Mouse (Mus musculus): ENCODE measurements around the gene Fstl3.
"Not testable (repeated sequence)": the region's sequence is repeated elsewhere in the genome, so short reads cannot be mapped to it uniquely, and the experiment has no call there.

Fstl3 gene

GRCm38 (mm10) chr10:79777103-79777531 lies at the start of gene Fstl3:
Gene Fstl3 (plus strand): TSS chr10:79777272.
- DNase-seq, result no peak

- no peak for DNase-seq
Observed at GRCm38 (mm10) chr10:79728323-79729249, 48.5 kb upstream of the Fstl3 start.

- DNase-seq, result no peak
Observed at GRCm38 (mm10) chr10:79729357-79729965, 47.6 kb upstream of the Fstl3 start.

GRCm38 (mm10) chr10:79732500-79732899 lies 44.6 kb upstream of the Fstl3 start:
- peak; percentile 56 for DNase-seq

GRCm38 (mm10) chr10:79733847-79734246 lies 43.2 kb upstream of the Fstl3 start:
- DNase-seq, result no peak

- no peak for DNase-seq
Observed at GRCm38 (mm10) chr10:79735361-79735760, 41.7 kb upstream of the Fstl3 start.

GRCm38 (mm10) chr10:79736706-79737105 lies 40.4 kb upstream of the Fstl3 start:
- peak; percentile 28 for DNase-seq

GRCm38 (mm10) chr10:79738259-79738658 lies 38.8 kb upstream of the Fstl3 start:
- no peak for DNase-seq

- DNase-seq, result no peak
Observed at GRCm38 (mm10) chr10:79739234-79739633, 37.8 kb upstream of the Fstl3 start.

GRCm38 (mm10) chr10:79740863-79741262 lies 36.2 kb upstream of the Fstl3 start:
- no peak for DNase-seq

GRCm38 (mm10) chr10:79743161-79743560 lies 33.9 kb upstream of the Fstl3 start:
- no peak for DNase-seq

- no peak for DNase-seq
Observed at GRCm38 (mm10) chr10:79743650-79744365, 33.3 kb upstream of the Fstl3 start.

GRCm38 (mm10) chr10:79745411-79745810 lies 31.7 kb upstream of the Fstl3 start:
- DNase-seq, result no peak

GRCm38 (mm10) chr10:79745898-79746773 lies 30.9 kb upstream of the Fstl3 start, which contains the start of gene Polrmt:
Gene Polrmt (minus strand): TSS chr10:79746581.
- DNase-seq, result peak; percentile 92

GRCm38 (mm10) chr10:79746774-79747151 lies 30.3 kb upstream of the Fstl3 start:
- no peak for DNase-seq

- no peak for DNase-seq
Observed at GRCm38 (mm10) chr10:79748496-79748895, 28.6 kb upstream of the Fstl3 start.

- DNase-seq, result peak; percentile 56
Observed at GRCm38 (mm10) chr10:79754856-79755516, 22.1 kb upstream of the Fstl3 start, which contains the start of gene Fgf22. Gene Fgf22 (plus strand): TSS chr10:79755076.

- DNase-seq, result no peak
Observed at GRCm38 (mm10) chr10:79755854-79756253, 21.2 kb upstream of the Fstl3 start.

GRCm38 (mm10) chr10:79756660-79757059 lies 20.4 kb upstream of the Fstl3 start:
- no peak for DNase-seq

GRCm38 (mm10) chr10:79759675-79760074 lies 17.4 kb upstream of the Fstl3 start:
- DNase-seq, result not testable (repeated sequence)

- DNase-seq, result no peak
Observed at GRCm38 (mm10) chr10:79760603-79761143, 16.4 kb upstream of the Fstl3 start.

All from right cerebral cortex, postnatal 4 days (tissue).